Mouse (Mus musculus) spleen, adult 2 months (tissue): ENCODE measurements around the gene Pth2. TPM values are rescaled to one million over a fixed set of nuclear protein-coding genes. Genes with fewer than 3 reads are reported as not detected.
"Not testable (repeated sequence)": the region's sequence is repeated elsewhere in the genome, so short reads cannot be mapped to it uniquely, and the experiment has no call there.

Source experiments
- DNase-seq, 2 experiments: peaks; one replicate each; pipeline versions ENCODE4 v3.0.0 to v3.0.0-alpha.2; 2012 to 2021; ENCODE audit warnings: low spot score in 2 of 2, low read depth in 1 of 2
- H3K27ac ChIP-seq: fragments of 200-500 bp; 2 replicates; pipeline ENCODE4 v1.5.1; 2012; ENCODE audit warnings: low read length, inconsistent platforms; ENCODE audit not compliant: insufficient read depth
- H3K27me3 ChIP-seq: fragments of 200-500 bp; 2 replicates; pipeline ENCODE4 v1.6.1; 2012; ENCODE audit warnings: mild to moderate bottlenecking, moderate library complexity, low read length, inconsistent platforms; ENCODE audit not compliant: control insufficient read depth, insufficient read depth
- H3K36me3 ChIP-seq: fragments of 200-500 bp; 2 replicates; pipeline ENCODE4 v1.6.1; 2012; ENCODE audit warnings: mild to moderate bottlenecking, low read length, inconsistent platforms; ENCODE audit not compliant: control insufficient read depth, insufficient read depth
- H3K4me1 ChIP-seq: fragments of 200-500 bp; 2 replicates; pipeline ENCODE4 v1.6.1; 2011; ENCODE audit warnings: inconsistent platforms; ENCODE audit not compliant: control insufficient read depth, insufficient read depth, insufficient read length
- H3K4me3 ChIP-seq: fragments of 200-500 bp; 2 replicates; pipeline ENCODE4 v1.5.1; 2011; ENCODE audit warnings: mild to moderate bottlenecking, inconsistent platforms; ENCODE audit not compliant: insufficient read depth, insufficient read length; ENCODE audit errors: extremely low read depth
- CTCF ChIP-seq: fragments of 200-500 bp; IDR thresholded peaks from 2 replicates; pipeline ENCODE4 v1.5.1; 2011; ENCODE audit warnings: mild to moderate bottlenecking, inconsistent platforms; ENCODE audit not compliant: insufficient read depth, insufficient read length, insufficient replicate concordance; ENCODE audit errors: extremely low read depth
- POLR2A ChIP-seq: fragments of 200-500 bp; IDR thresholded peaks from 2 replicates; pipeline ENCODE4 v1.6.1; 2011; ENCODE audit warnings: low read depth, low read length, inconsistent platforms
- WGBS: fragments of 180-500 bp; shearing (Covaris S2); methylation state at CpG from one replicate; pipeline ENCODE4 v1.1.7; 2018; 5-methylcytosine and 5-hydroxymethylcytosine counted together
- polyA plus RNA-seq: library from polyadenylated mRNA; depleted of rRNA; stranded (reverse); fragments of >200 nt; gene quantifications from 2 replicates; pipeline ENCODE4 v1.2.3, GENCODE M21; 2012

Gene Pth2
- polyA plus RNA-seq, 1 experiment: not detected

GRCm38 (mm10) chr7:45173772-45174171 lies 7.0 kb upstream of the Pth2 start:
- H3K27me3 ChIP-seq: peaks cover 26% of the 10 kb centered on the region
- peak in 1 of 2 experiments; percentile 34 for DNase-seq
- not testable (repeated sequence) for H3K4me1 ChIP-seq, H3K27ac ChIP-seq, H3K36me3 ChIP-seq, H3K4me3 ChIP-seq
- WGBS: 62% methylated on average over 1 of the region's 1 CpGs
- TF ChIP-seq CTCF: peak; percentile 11; the same call in 1 of the 2 replicates

DNA sequence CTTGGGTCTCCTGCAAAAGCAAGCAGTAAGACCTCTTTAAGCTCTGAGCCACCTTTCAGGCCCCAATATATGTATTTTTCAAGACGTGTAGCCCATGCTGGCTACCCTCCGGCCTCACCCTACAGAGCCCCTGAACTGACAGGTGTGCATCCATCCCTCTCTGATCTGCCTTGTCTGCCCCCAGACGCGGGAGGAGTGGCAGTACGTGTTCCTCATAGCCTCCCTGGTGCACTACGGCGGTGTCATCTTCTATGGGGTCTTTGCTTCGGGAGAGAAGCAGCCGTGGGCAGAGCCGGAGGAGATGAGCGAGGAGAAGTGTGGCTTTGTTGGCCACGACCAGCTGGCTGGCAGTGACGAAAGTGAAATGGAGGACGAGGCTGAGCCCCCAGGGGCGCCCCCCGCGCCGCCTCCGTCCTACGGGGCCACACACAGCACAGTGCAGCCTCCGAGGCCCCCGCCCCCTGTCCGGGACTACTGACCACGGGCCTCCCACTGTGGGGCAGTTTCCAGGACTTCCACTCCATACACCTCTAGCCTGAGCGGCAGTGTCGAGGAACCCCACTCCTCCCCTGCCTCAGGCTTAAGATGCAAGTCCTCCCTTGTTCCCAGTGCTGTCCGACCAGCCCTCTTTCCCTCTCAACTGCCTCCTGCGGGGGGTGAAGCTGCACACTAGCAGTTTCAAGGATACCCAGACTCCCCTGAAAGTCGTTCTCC lies 6.1 kb upstream of the Pth2 start:
- Histone ChIP-seq H3K4me1 (peaks cover 5% of the 10 kb centered on the region), H3K4me3 (no peak overlapping the region), H3K27ac (no peak overlapping the region), H3K27me3 (peaks cover 22% of the 10 kb centered on the region), H3K36me3 (no peaks in the 10 kb centered on the region)
- WGBS: 7% methylated on average over 29 of the region's 29 CpGs
- no peak for DNase-seq
- no peak for TF ChIP-seq CTCF
- TF ChIP-seq POLR2A: no peak

DNA sequence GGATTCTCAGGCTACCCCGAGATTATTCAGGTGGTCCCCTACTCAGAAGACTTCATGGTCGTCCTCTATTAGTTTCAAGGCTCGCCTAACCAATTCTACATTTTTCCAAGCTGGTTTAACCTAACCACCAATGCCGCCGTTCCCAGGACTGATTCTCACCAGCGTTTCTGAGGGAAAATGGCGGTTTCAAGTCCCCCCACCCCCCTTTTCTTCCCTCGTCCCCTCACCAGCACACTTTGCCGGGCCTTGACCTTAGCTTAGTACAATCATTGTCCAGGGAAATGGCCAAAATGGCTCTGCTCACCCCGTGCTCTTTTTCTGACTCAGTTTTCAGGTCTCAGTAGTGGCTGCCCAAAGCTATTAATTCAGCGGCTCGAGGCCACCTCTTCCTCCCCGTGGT lies 5.4 kb upstream of the Pth2 start:
- peaks cover 22% of the 10 kb centered on the region for H3K27me3 ChIP-seq

GRCm38 (mm10) chr7:45175929-45176328 lies 4.9 kb upstream of the Pth2 start:
- Histone ChIP-seq H3K27me3 (peaks cover 24% of the 10 kb centered on the region), H3K36me3 (no peaks in the 10 kb centered on the region), H3K4me3 (no peak overlapping the region), H3K27ac (no peak overlapping the region), H3K4me1 (peaks cover 5% of the 10 kb centered on the region)
- no peak for TF ChIP-seq CTCF
- TF ChIP-seq POLR2A: no peak
- DNase-seq: no peak
- WGBS: 8% methylated on average over 23 of the region's 23 CpGs

More for the DNA sequence above, 5.4 kb upstream of the Pth2 start:
- no peak for TF ChIP-seq CTCF
- TF ChIP-seq POLR2A: no peak
- H3K4me3 ChIP-seq: no peak overlapping the region
- no peak for DNase-seq
- H3K4me1 ChIP-seq: peaks cover 5% of the 10 kb centered on the region
- H3K27ac ChIP-seq: no peak overlapping the region
- H3K36me3 ChIP-seq: no peaks in the 10 kb centered on the region
- WGBS: 2% methylated on average over 13 of the region's 13 CpGs

- WGBS: 5% methylated on average over 31 of the region's 31 CpGs
- no peaks in the 10 kb centered on the region for H3K36me3 ChIP-seq
- H3K27me3 ChIP-seq: peaks cover 28% of the 10 kb centered on the region
- H3K27ac ChIP-seq: no peak overlapping the region
- H3K4me1 ChIP-seq: peaks cover 5% of the 10 kb centered on the region
- H3K4me3 ChIP-seq: no peak overlapping the region
- TF ChIP-seq POLR2A (no peak), CTCF (no peak)
- no peak for DNase-seq
These were observed 4.4 kb upstream of the Pth2 start for GRCm38 (mm10) chr7:45176356-45176755.

GRCm38 (mm10) chr7:45178550-45178949 lies 2.2 kb upstream of the Pth2 start:
- TF ChIP-seq CTCF (no peak), POLR2A (no peak)
- Histone ChIP-seq H3K4me1 (peaks cover 10% of the 10 kb centered on the region), H3K27me3 (peaks cover 36% of the 10 kb centered on the region), H3K36me3 (no peaks in the 10 kb centered on the region), H3K27ac (no peak overlapping the region), H3K4me3 (no peak overlapping the region)
- no peak for DNase-seq
- WGBS: 28% methylated on average over 7 of the region's 7 CpGs

DNA sequence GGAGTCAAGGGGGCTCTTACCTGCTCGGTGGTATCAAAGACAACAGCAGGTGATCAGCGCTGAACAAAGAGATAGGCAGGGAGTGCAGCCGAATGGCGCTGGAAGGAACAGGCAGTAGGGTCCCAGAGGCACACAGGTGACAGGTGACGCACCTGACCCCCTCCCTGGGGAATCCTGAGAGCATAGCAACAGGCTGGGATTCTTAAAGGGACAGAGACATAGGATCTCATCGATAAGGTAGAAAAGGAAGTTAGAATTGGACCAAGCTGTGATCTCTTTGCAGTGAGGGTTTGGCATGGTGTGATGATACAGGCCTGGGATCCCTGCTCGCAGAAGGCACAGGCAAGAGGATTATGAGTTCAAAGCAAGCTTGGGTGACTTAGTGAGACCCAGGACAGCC lies 1.3 kb upstream of the Pth2 start, which contains the start of gene Gfy:
TSS of gene Gfy (minus strand) at position 101 of the 400 bp plus-strand sequence.
- no peaks in the 10 kb centered on the region for H3K36me3 ChIP-seq
- no peak within 1 kb of the TSS for H3K27ac ChIP-seq
- H3K4me1 ChIP-seq: peaks cover 10% of the 10 kb centered on the region
- 48% methylated on average over 7 of the region's 7 CpGs for WGBS
- DNase-seq: no peak
- no peak within 1 kb of the TSS for H3K4me3 ChIP-seq
- TF ChIP-seq CTCF (no peak), POLR2A (no peak)
- peaks cover 36% of the 10 kb centered on the region for H3K27me3 ChIP-seq
